In the genomic region with DNA sequence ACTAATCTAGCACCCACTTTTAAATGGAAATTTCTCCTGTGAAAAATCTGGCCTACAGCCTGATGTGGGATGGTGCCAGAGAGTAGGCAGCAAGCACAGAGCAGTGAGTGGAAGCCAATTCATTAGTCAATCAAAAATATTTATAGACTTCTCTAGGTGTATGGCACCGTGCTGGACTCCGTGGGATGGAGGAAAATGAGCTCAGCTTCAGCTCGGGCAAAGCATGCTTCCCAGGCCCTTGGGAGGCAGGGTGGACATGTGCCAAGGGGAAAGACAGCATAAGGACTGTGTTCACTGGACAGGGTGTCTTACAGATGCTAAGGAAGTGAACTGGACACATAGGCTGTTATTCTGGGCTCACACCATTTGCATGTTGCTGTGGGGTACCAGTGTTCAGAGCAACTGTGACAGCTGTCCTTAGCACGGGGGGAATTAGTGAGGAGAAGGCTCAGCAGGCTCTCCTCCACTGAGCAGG, we compare ENCODE assay signal across 10 mouse cellular contexts. TPM values are rescaled to one million over a fixed set of nuclear protein-coding genes. Genes with fewer than 3 reads are reported as not detected.
DNase-seq lines count a peak whose midpoint lies in the region; ATAC-seq and TF ChIP-seq lines count a peak whose summit lies in the region.
"Had no signal": no experiment of that assay in that cellular context is flagged by ENCODE, and none has a peak within 500 bp of the region (broad histone marks: within the 10 kb centered on the region; RNA-seq: fewer than 3 reads in every experiment).

No protein-coding gene starts in this region.

- H3K36me3 ChIP-seq in heart, embryonic 10.5 days: peaks cover 6% of the 10 kb centered on the region; the same call in 1 of the 2 replicates
- H3K36me3 ChIP-seq: embryonic facial prominence, embryonic 15.5 days; liver, embryonic 15.5 days had no signal

- H3K4me1 ChIP-seq in heart, embryonic 10.5 days: peaks cover 44% of the 10 kb centered on the region
- H3K4me1 ChIP-seq: embryonic facial prominence, embryonic 15.5 days; liver, embryonic 15.5 days had no signal

- 57% methylated on average over 4 of the region's 4 CpGs for WGBS in heart, embryonic 10.5 days

- intact Hi-C loops in left cerebral cortex, adult 2 months (cut with DNase I): loop anchor here (1.0 kb wide), 1 partner anchor 15 kb away; no protein-coding TSS in a partner anchor

- no peaks in the 10 kb centered on the region for H3K27me3 ChIP-seq in heart, embryonic 10.5 days (ENCODE audit: insufficient read depth, poor library complexity, severe bottlenecking)
- H3K27me3 ChIP-seq: embryonic facial prominence, embryonic 15.5 days; liver, embryonic 15.5 days had no signal

- H3K27ac ChIP-seq in heart, embryonic 10.5 days: peak overlapping the region; percentile 77
- H3K27ac ChIP-seq in left cerebral cortex, adult 2 months: peak overlapping the region; percentile 64; the same call in 1 of the 2 replicates
- H3K27ac ChIP-seq: embryonic facial prominence, embryonic 15.5 days; liver, embryonic 15.5 days had no signal

- no peak for TF ChIP-seq CTCF in left cerebral cortex, adult 2 months (IDR thresholded peaks at IDR 0.05)

- no peak for ATAC-seq in activated CD4-positive, CD25-positive, alpha-beta regulatory T cell, adult 4 months
- no peak for ATAC-seq in megakaryocyte-erythroid progenitor cell, adult 5-6 weeks (replicated peaks; ENCODE audit: low FRiP score, low TSS enrichment, poor library complexity, severe bottlenecking)

- no peaks in the 10 kb centered on the region for H3K9me3 ChIP-seq in heart, embryonic 10.5 days
- H3K9me3 ChIP-seq: embryonic facial prominence, embryonic 15.5 days; liver, embryonic 15.5 days had no signal

- peak; percentile 2 for DNase-seq in adipocyte (ENCODE audit: low spot score)
- peak; percentile 58 for DNase-seq in cerebellum, adult 9-11 months
- DNase-seq in heart, embryonic 10.5 days (ENCODE audit: low spot score): no peak
- DNase-seq in left cerebral cortex, adult 2 months (ENCODE audit: extremely low spot score in 1 of 2, low spot score in 2 of 2): peak; percentile 66 to 82
- DNase-seq in retina, embryonic 14.5 days (ENCODE audit: low spot score): no peak
- DNase-seq in spleen, adult 12 weeks (ENCODE audit: low spot score): no peak

- no peak overlapping the region for H3K4me3 ChIP-seq in heart, embryonic 10.5 days
- H3K4me3 ChIP-seq in left cerebral cortex, adult 2 months: no peak overlapping the region
- H3K4me3 ChIP-seq: embryonic facial prominence, embryonic 15.5 days; liver, embryonic 15.5 days had no signal

RNA-seq across cellular contexts. Expression of a gene that starts 15.6 kb away (rescaled TPM):
- 101 and 175 TPM in 2 replicates for polyA plus RNA-seq in heart, embryonic 10.5 days (2016; fragmentation: Nextera tagmentation; extraction: Ambion mirVana)
- total RNA-seq in left cerebral cortex, adult 2 months (2021): 100 to 1,000 TPM; 264 to 278 TPM
- polyA plus RNA-seq in activated CD4-positive, CD25-positive, alpha-beta regulatory T cell, adult 4 months (2017; shearing (Covaris generic)): 1 to 10 TPM in 1 of 2 experiments, not detected in 1; 1.1 TPM
- 1.9 TPM in 1 of 2 replicates, not detected in the other for total RNA-seq in megakaryocyte-erythroid progenitor cell, adult 5-6 weeks (2014; fragmentation: Nextera tagmentation)
- 1.7 and 2.0 TPM in 2 replicates for total RNA-seq in megakaryocyte-erythroid progenitor cell, adult 5-6 weeks (2017)

Comparison
In these comparisons a context has a peak if more than half of its experiments do, and no peak if none do; other contexts are left out.
1. DNase-seq: peak in adipocyte (single experiment), cerebellum, adult 9-11 months (single experiment) and left cerebral cortex, adult 2 months (2 of 2); none in heart, embryonic 10.5 days (single experiment), retina, embryonic 14.5 days (single experiment) and spleen, adult 12 weeks (single experiment).
2. RNA of a gene that starts 15.6 kb away (total RNA-seq): 264 to 278 TPM in left cerebral cortex, adult 2 months; 1.7 to 2.0 TPM in megakaryocyte-erythroid progenitor cell, adult 5-6 weeks; every median in the first group is over 10 times any median in the second.